Mouse (Mus musculus): Measurements from ENCODE around the gene Zwilch. TPM values are rescaled to one million over a fixed set of nuclear protein-coding genes. Genes with fewer than 3 reads are reported as not detected.
A peak's percentile ranks its signal among the peaks of the same experiment; 100 is the strongest.
"Not testable (repeated sequence)": the region's sequence is repeated elsewhere in the genome, so short reads cannot be mapped to it uniquely, and the experiment has no call there.

Zwilch gene
- total and polyA plus RNA-seq, 2 experiments from 2014 or later: 3.5 to 4.0 TPM

DNA sequence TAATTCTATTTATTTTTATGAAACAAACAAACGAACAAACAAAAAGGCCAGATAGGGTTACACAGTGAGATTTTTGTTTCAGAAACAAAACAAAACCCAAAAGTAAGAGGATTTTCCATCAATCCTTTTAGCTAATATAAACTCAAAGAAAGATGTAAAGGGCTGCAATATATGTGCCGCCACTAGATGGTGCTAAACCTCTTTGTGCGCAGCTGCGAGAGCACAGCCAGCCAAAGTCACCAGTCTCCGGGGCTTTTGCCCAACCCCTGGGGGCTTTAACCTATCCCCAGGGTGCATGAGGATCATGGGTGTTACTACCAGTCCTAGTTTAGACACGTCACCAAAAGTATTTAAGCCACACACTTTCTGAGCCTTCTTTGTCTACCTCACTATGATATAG is 34.0 kb downstream of the Zwilch start:
- not testable (repeated sequence) for H3K9me3 ChIP-seq (ENCODE audit: low read length); H3K4me2 ChIP-seq (ENCODE audit: low read depth, low read length); H3K27me3 ChIP-seq (ENCODE audit: insufficient read depth, low read length); H3K4me3 ChIP-seq (ENCODE audit: low read length); H3K36me3 ChIP-seq (ENCODE audit: insufficient read depth, low read length); H3K4me1 ChIP-seq (ENCODE audit: insufficient read depth, low read length); H3K27ac ChIP-seq; ATAC-seq; H3K9ac ChIP-seq (replicated peaks; ENCODE audit: low read length)
- peak; percentile 61 for DNase-seq (ENCODE audit: low spot score)
- peak; percentile 72 for TF ChIP-seq CTCF (IDR thresholded peaks at IDR 0.05; ENCODE audit: low read depth)
- 4% methylated on average over 6 of the region's 6 CpGs for WGBS

DNA sequence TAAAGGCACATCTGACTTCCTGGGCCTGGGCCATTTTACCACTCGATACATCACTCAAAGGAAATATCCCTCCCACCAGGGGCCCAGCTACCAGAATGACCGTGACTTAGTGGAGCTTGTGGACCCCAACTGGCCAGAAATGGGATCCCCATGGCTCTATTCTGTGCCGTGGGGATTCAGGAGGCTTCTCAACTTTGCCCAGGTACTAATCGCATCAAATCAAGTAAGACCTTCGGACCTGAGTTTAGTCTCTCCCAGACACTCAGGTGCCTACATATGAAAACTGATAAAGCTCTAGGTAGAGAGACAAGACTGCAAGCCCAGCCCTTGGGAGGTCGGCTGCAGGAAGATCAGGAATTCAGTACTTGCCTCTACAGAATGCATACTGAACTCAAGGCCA is 41.3 kb downstream of the Zwilch start:
- no peak overlapping the region for H3K4me2 ChIP-seq (ENCODE audit: low read depth, low read length)
- DNase-seq (ENCODE audit: low spot score) (no peak), ATAC-seq (no peak)
- TF ChIP-seq CTCF (IDR thresholded peaks at IDR 0.05; ENCODE audit: low read depth): no peak
- H3K4me3 ChIP-seq (ENCODE audit: low read length): no peak overlapping the region
- no peak overlapping the region for H3K9ac ChIP-seq (replicated peaks; ENCODE audit: low read length)
- no peaks in the 10 kb centered on the region for H3K36me3 ChIP-seq (ENCODE audit: insufficient read depth, low read length)
- WGBS: 75% methylated on average over 6 of the region's 6 CpGs
- no peaks in the 10 kb centered on the region for H3K4me1 ChIP-seq (ENCODE audit: insufficient read depth, low read length)
- H3K27me3 ChIP-seq (ENCODE audit: insufficient read depth, low read length): no peaks in the 10 kb centered on the region
- H3K9me3 ChIP-seq (ENCODE audit: low read length): no peaks in the 10 kb centered on the region
- no peak overlapping the region for H3K27ac ChIP-seq

DNA sequence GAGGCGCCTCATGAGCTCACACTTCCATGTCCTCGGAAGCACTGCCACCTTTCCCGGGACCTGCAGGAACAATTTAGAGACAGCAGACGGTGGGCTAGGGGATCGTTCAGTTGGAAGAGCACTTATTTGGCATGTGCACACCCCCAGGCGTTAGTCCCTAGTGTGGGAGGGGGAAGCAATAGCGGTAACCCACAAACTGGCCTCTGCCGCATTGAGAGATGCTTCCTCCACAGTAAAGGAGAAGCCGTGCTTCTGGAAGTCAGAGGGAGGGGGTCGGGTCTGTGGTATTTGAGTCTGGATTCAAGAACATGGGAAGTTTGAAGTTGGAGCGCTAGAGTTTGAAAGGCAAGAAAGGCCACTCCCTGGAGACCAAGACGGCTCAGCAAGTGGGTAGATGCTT is 46.8 kb downstream of the Zwilch start:
- no peak overlapping the region for H3K27ac ChIP-seq
- no peak overlapping the region for H3K9ac ChIP-seq (replicated peaks; ENCODE audit: low read length)
- no peak for DNase-seq (ENCODE audit: low spot score)
- H3K4me2 ChIP-seq (ENCODE audit: low read depth, low read length): no peak overlapping the region
- no peak overlapping the region for H3K4me3 ChIP-seq (ENCODE audit: low read length)
- no peak for ATAC-seq
- TF ChIP-seq CTCF (IDR thresholded peaks at IDR 0.05; ENCODE audit: low read depth): no peak
- H3K4me1 ChIP-seq (ENCODE audit: insufficient read depth, low read length): no peaks in the 10 kb centered on the region
- H3K36me3 ChIP-seq (ENCODE audit: insufficient read depth, low read length): no peaks in the 10 kb centered on the region
- 62% methylated on average over 12 of the region's 12 CpGs for WGBS
- no peaks in the 10 kb centered on the region for H3K27me3 ChIP-seq (ENCODE audit: insufficient read depth, low read length)
- H3K9me3 ChIP-seq (ENCODE audit: low read length): no peaks in the 10 kb centered on the region

DNA sequence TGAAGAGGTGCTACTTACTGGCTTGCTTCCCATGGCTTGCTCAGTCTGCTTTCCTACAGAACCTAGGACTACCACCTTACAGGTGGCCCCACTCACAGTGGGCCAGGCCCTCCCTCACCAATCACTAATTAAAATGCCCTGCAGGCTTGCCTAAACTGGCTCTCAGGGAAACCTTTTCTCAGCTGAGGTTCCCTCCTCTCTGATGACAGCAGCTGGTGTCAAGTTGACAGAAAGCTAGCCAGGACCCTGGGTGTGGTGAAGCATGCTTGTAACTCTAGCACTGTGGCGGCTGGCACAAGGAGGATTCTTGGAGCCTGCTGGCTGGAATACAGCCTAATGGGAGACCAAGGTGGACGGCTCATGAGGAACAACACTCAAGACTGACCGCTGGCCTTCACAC is 47.6 kb downstream of the Zwilch start:
- DNase-seq (ENCODE audit: low spot score) (no peak), ATAC-seq (no peak)
- no peaks in the 10 kb centered on the region for H3K9me3 ChIP-seq (ENCODE audit: low read length)
- no peaks in the 10 kb centered on the region for H3K4me1 ChIP-seq (ENCODE audit: insufficient read depth, low read length)
- H3K36me3 ChIP-seq (ENCODE audit: insufficient read depth, low read length): no peaks in the 10 kb centered on the region
- H3K4me2 ChIP-seq (ENCODE audit: low read depth, low read length): no peak overlapping the region
- TF ChIP-seq CTCF (IDR thresholded peaks at IDR 0.05; ENCODE audit: low read depth): no peak
- H3K4me3 ChIP-seq (ENCODE audit: low read length): no peak overlapping the region
- H3K27ac ChIP-seq: no peak overlapping the region
- no peak overlapping the region for H3K9ac ChIP-seq (replicated peaks; ENCODE audit: low read length)
- WGBS: 55% methylated on average over 3 of the region's 3 CpGs
- H3K27me3 ChIP-seq (ENCODE audit: insufficient read depth, low read length): no peaks in the 10 kb centered on the region

DNA sequence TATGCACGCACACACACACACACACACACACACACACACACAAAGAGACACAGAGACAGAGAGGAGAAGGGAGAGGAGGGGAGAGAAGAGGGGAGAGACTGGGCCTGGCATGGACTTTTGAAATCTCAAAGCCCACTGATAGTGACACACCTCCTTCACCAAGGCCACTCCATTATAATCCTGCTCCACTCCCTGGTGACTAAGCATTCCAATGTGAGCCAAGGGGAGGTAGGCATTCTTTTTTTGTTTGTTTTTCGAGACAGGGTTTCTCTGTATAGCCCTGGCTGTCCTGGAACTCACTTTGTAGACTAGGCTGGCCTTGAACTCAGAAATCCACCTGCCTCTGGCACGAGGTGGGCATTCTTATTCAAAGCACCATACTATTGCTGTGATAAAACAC is 48.1 kb downstream of the Zwilch start:
- not testable (repeated sequence) for H3K9me3 ChIP-seq (ENCODE audit: low read length); ATAC-seq; H3K4me1 ChIP-seq (ENCODE audit: insufficient read depth, low read length); H3K9ac ChIP-seq (replicated peaks; ENCODE audit: low read length); H3K36me3 ChIP-seq (ENCODE audit: insufficient read depth, low read length); DNase-seq (ENCODE audit: low spot score); H3K4me3 ChIP-seq (ENCODE audit: low read length); H3K27me3 ChIP-seq (ENCODE audit: insufficient read depth, low read length); H3K4me2 ChIP-seq (ENCODE audit: low read depth, low read length); H3K27ac ChIP-seq
- WGBS: 65% methylated on average over 3 of the region's 3 CpGs

DNA sequence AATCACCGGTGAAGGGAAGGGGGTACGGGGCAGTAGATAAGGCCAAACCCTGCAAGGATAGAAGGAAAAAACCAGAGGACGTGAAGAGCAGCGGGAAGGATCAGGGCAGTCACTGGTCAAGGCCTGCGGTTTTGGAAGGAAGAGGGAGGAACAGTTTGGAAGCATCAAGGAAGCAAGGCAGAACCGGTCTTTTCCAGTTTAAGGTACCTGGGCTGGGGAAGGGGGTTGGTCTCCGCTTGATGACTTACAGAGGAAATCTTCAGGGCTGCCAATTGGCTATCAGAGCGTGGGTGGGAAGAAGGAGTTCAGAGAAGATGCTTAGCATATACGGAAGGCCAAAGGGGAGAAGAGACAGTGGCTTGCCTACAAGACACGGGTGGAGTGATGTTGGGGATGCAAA is 50.3 kb downstream of the Zwilch start:
- Histone ChIP-seq H3K4me1 (ENCODE audit: insufficient read depth, low read length) (no peaks in the 10 kb centered on the region), H3K36me3 (ENCODE audit: insufficient read depth, low read length) (no peaks in the 10 kb centered on the region), H3K4me2 (ENCODE audit: low read depth, low read length) (no peak overlapping the region), H3K4me3 (ENCODE audit: low read length) (no peak overlapping the region), H3K27ac (no peak overlapping the region), H3K9me3 (ENCODE audit: low read length) (no peaks in the 10 kb centered on the region), H3K27me3 (ENCODE audit: insufficient read depth, low read length) (no peaks in the 10 kb centered on the region), H3K9ac (replicated peaks; ENCODE audit: low read length) (no peak overlapping the region)
- no peak for DNase-seq (ENCODE audit: low spot score)
- WGBS: 90% methylated on average over 10 of the region's 10 CpGs
- ATAC-seq: no peak
- no peak for TF ChIP-seq CTCF (IDR thresholded peaks at IDR 0.05; ENCODE audit: low read depth)

DNA sequence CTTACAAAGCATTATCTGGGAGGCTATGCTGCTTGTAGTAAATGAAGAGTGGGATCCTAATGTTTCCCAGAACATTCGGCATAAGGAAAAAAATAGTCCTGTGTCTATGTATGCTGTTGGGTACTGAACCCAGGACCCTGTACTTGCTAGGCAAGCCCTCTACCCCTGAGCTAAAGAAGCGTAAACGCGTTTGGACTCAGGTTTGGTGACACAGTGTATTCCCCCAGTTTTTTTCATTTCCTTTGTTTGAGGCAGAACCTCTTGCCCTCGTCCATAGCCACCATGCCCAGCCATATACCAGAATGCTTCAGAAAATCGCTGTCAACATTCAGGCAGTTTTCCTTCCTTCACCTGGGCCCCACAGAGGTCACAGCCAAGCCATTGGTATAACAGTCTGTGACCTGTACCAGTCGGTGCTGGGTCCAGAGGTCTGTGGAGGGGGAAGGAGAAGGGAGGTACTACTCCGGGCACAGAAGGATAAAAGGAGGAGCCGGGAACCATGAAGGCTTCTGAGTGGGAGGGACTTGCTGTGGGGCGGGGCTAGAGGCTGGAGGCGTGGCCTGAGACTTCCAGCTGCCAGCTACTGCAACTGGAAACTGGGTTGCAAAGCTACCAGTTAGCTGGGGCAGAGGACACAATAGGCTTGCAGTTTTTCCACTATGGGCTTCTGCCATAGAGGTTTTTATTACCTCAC is 52.2 kb downstream of the Zwilch start:
- WGBS: 44% methylated on average over 11 of the region's 11 CpGs
- no peak overlapping the region for H3K27ac ChIP-seq
- H3K4me1 ChIP-seq (ENCODE audit: insufficient read depth, low read length): no peaks in the 10 kb centered on the region
- no peaks in the 10 kb centered on the region for H3K27me3 ChIP-seq (ENCODE audit: insufficient read depth, low read length)
- H3K4me2 ChIP-seq (ENCODE audit: low read depth, low read length): no peak overlapping the region
- H3K4me3 ChIP-seq (ENCODE audit: low read length): no peak overlapping the region
- no peaks in the 10 kb centered on the region for H3K36me3 ChIP-seq (ENCODE audit: insufficient read depth, low read length)
- no peaks in the 10 kb centered on the region for H3K9me3 ChIP-seq (ENCODE audit: low read length)
- ATAC-seq (no peak), DNase-seq (ENCODE audit: low spot score) (no peak)
- H3K9ac ChIP-seq (replicated peaks; ENCODE audit: low read length): no peak overlapping the region
- no peak for TF ChIP-seq CTCF (IDR thresholded peaks at IDR 0.05; ENCODE audit: low read depth)
